Mouse (Mus musculus) ovary, adult 2 months (tissue): ENCODE results near the gene Rtkn. TPM values are rescaled to one million over a fixed set of nuclear protein-coding genes. Genes with fewer than 3 reads are reported as not detected.

Experiments
- polyA plus RNA-seq: library from polyadenylated mRNA; depleted of rRNA; stranded (reverse); fragments of >200 nt; gene quantifications from 2 replicates; pipeline ENCODE4 v1.2.3, GENCODE M21; 2012; rRNA removed

The Rtkn gene
- 65.5 and 80.1 TPM in 2 replicates for polyA plus RNA-seq

GRCm38 (mm10) chr6:83134951-83135513, at the start of gene Rtkn:
Gene Rtkn (plus strand): TSS chr6:83135463.

DNA sequence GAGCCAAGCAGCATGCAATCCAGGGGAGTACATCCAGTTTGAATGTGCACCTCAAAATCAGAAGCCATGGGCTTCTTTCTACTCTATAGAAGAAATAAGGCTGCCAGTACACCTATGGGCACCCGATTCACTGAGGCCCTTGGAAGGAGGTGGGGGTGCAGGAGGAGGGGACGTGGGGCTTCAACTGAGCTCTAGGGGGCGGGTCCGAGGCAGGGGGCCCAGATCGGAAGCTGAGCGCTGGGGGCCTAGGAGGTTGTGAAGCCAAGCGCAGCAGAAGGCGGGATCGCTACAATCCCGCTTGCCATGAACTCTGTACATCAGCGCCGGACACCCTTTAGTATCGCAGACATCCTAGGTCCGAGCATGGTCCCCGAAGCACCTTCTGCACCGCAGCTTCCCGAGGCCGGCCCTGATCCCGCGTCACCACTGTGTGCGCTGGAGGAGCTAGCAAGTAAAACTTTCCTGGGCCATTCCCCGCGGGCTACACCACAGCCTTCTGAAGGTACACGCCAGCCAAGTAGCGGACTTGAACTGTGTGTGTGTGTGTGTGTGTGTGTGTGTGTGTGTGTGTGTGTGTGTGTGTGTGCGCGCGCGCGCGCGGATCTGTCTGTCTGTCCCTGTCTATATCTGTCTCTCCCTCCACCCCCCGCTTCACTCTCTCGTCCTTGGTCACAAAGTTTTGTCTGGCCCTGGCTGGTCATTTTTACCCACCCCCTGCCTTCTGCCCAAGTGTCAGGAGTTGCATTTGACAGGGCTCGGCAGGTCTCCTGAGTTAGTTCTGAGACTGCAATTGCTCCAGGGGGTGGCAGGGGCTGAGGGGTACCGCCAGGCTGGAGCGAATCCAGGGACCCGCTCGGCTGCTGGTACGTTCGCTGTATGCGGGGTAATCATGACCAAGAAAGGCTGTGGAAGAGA, 48.9 kb upstream of the Rtkn start, which contains the start of gene Lbx2:
TSS of gene Lbx2 (plus strand) at position 247 of the 915 bp plus-strand sequence.

GRCm38 (mm10) chr6:83101316-83101687, 34.0 kb upstream of the Rtkn start, which contains the start of the genes Ccdc142 and Gm42688:
Gene Ccdc142 (plus strand): TSS chr6:83101601.
Gene Gm42688 (plus strand): TSS chr6:83101617.

DNA sequence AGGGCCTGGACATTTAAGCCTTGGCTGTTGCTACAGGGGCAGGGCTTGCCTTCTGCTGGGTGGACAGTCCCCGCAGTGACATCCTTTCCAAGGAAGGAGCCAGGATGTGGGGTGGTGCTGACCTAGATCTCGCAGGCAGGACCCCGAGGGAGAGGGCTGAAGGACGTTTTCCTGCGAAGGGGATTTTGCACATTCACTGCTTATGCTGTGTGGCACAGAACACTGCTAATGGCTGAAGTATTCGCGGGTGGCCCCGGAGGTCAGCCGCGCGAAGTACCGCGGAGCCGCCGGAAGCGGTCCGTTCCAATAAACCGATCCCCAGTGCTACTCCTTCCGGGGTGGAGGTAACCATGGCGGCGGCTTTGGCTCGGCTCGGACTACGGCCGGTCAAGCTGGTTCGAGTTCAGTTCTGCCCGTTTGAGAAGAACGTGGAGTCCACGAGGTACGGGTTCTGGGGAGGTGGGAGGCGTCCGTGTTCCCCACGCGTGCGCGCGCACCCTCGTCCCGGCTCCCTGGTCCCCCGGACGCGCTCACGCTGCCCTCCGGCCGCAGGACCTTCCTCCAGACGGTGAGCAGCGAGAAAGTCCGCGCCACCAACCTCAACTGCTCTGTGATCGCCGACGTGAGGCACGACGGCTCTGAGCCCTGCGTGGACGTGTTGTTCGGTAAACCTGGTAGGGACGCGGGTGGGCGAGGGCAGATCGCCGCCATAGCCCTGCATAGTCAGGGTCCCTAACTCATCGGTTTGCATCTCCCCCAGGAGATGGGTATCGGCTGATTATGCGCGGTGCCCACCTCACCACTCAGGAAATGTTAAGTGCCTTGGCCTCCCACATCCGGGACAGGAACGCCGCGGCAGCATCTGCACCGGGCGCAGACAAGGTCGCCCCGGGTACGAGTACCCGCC, 26.2 kb upstream of the Rtkn start, which contains the start of gene Mrpl53:
TSS of gene Mrpl53 (plus strand) at position 279 of the 907 bp plus-strand sequence.

GRCm38 (mm10) chr6:83115011-83115671, 20.1 kb upstream of the Rtkn start, which contains the start of gene Mogs:
Gene Mogs (plus strand): TSS chr6:83115496.

DNA sequence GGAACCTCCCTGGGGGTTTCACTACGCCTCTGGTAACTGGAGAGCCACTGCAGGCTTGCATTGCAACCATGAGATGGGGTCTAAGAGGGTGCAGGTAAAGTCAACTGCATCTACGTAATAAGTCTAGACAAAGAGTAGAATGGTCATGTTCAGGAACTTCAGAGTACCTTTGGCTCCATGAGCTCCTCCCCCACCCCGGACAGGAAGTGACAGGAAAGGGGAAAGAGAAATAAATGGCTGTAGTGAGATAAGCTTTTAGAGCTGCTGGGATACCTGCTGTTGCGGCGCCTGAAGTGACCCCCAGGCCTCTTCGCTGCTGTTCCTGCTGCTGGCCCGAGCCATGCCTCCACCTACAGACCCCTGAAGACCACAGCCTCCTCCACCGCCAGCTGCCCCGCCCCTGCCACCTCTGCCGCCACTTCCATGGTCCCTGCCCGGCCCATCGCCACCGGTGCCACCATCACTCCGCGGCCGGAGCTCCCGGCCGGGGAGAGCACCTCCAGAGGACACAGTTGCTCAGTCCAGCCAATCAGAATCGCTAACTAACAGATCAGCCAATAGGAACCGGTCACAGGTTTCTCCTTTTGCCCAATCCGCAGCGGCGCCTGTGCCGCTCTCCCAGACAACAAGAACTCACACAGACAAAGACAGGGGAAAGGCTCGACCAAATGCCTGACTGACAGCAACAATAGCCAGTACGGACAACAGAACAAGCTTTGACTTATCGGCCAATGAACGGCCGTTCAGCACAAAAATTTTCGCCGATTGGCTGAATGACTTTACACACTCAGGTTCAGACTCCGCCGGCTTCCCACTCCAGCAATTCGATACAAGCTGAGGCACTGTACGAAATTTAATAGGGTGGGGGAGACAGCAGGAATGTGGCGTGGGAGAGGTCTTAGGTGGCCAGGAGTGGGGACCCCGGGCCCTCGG, 14.1 kb upstream of the Rtkn start, which contains the start of gene Wbp1:
TSS of gene Wbp1 (minus strand) at position 630 of the 933 bp plus-strand sequence.

GRCm38 (mm10) chr6:83125331-83125730, 9.9 kb upstream of the Rtkn start, which contains the start of gene Ino80b:
Gene Ino80b (minus strand): TSS chr6:83125431.

DNA sequence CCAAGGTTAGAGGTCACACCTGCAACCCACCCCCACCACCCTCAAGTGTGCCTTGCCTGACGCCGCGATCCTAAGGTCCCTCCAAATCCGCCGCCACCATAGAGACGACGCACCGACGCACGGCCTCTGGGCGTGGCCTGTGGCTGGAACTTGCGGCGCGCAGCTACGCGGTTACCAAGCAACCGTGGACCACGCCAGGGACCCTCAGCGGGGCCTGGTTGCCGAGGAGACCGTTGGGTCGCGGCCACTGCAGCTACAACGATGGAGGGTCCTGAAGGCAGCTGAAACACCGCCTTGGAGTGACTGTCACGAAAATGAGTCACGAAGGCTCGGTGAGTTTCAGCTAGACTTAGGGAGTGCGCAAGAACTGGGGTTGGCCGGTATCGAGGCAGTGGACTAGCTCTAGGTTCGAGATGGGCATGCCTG, 21.0 kb downstream of the Rtkn start, which contains the start of the genes Wdr54 and 1700003E16Rik:
TSS of gene Wdr54 (minus strand) at position 139 of the 426 bp plus-strand sequence.
TSS of gene 1700003E16Rik (plus strand) at position 146 of the 426 bp plus-strand sequence.

GRCm38 (mm10) chr6:83165607-83166242, 30.5 kb downstream of the Rtkn start, which contains the start of gene Dctn1:
Gene Dctn1 (plus strand): TSS chr6:83165920.

Other genes starting within 250 kb of the Rtkn start
- gene Sema4f, start 195.7 kb upstream of the Rtkn start, polyA plus RNA-seq, result 1.3 and 1.5 TPM in 2 replicates
- 0.15 and 0.23 TPM in 2 replicates for gene M1ap, start 188.6 kb upstream of the Rtkn start, polyA plus RNA-seq
- gene Dok1, start 102.0 kb upstream of the Rtkn start, polyA plus RNA-seq, result 11.3 and 14.4 TPM in 2 replicates
- gene Loxl3, start 101.3 kb upstream of the Rtkn start, polyA plus RNA-seq, result 13.3 and 14.9 TPM in 2 replicates
- gene Aup1, start 80.9 kb upstream of the Rtkn start, polyA plus RNA-seq, result 668 and 727 TPM in 2 replicates
- gene Htra2, start 80.2 kb upstream of the Rtkn start, polyA plus RNA-seq, result 58.2 and 63.9 TPM in 2 replicates
- gene Dqx1, start 77.6 kb upstream of the Rtkn start, polyA plus RNA-seq, result 2.0 and 2.6 TPM in 2 replicates
- gene Tlx2, start 65.2 kb upstream of the Rtkn start, polyA plus RNA-seq, result not detected in 2 replicates
- gene Pcgf1, start 57.6 kb upstream of the Rtkn start, polyA plus RNA-seq, result 26.2 and 38.5 TPM in 2 replicates
- gene Lbx2, start 49.1 kb upstream of the Rtkn start, polyA plus RNA-seq, result 18.9 and 19.3 TPM in 2 replicates
- gene Ccdc142, start 33.9 kb upstream of the Rtkn start, polyA plus RNA-seq, result 21.7 and 28.8 TPM in 2 replicates
- gene Gm42688, start 33.8 kb upstream of the Rtkn start, polyA plus RNA-seq, result 7.0 and 8.5 TPM in 2 replicates
- gene Mrpl53, start 26.4 kb upstream of the Rtkn start, polyA plus RNA-seq, result 98.5 and 124 TPM in 2 replicates
- 124 and 132 TPM in 2 replicates for gene Mogs, start 20.0 kb upstream of the Rtkn start, polyA plus RNA-seq
- gene Wbp1, start 13.9 kb upstream of the Rtkn start, polyA plus RNA-seq, result 174 and 210 TPM in 2 replicates
- gene Ino80b, start 10.0 kb upstream of the Rtkn start, polyA plus RNA-seq, result 79.8 and 116 TPM in 2 replicates
- 7.4 and 8.4 TPM in 2 replicates for gene Wdr54, start 20.9 kb downstream of the Rtkn start, polyA plus RNA-seq
- gene 1700003E16Rik, start 20.9 kb downstream of the Rtkn start, polyA plus RNA-seq, result 4.1 and 4.4 TPM in 2 replicates
- gene Dctn1, start 30.5 kb downstream of the Rtkn start, polyA plus RNA-seq, result 186 and 187 TPM in 2 replicates
- gene Slc4a5, start 84.4 kb downstream of the Rtkn start, polyA plus RNA-seq, result 1.5 and 2.3 TPM in 2 replicates
- gene Mthfd2, start 190.4 kb downstream of the Rtkn start, polyA plus RNA-seq, result 6.3 and 8.8 TPM in 2 replicates
- 20.7 and 74.5 TPM in 2 replicates for gene Mob1a, start 190.6 kb downstream of the Rtkn start, polyA plus RNA-seq
- gene Bola3, start 213.7 kb downstream of the Rtkn start, polyA plus RNA-seq, result 5.5 and 9.7 TPM in 2 replicates